Mouse (Mus musculus) limb, embryonic 11.5 days (tissue): ENCODE data around the gene D10Jhu81e. TPM values are rescaled to one million over a fixed set of nuclear protein-coding genes. Genes with fewer than 3 reads are reported as not detected.

ENCODE experiments used
- ATAC-seq: fragments of 200-750 bp; cut with Nextera tagmentation; 2 replicates; pipeline ENCODE4 v1.8.0; 2017; ENCODE audit warnings: low read depth; ENCODE audit not compliant: insufficient number of reproducible peaks, low FRiP score, low TSS enrichment
- DNase-seq: peaks from one replicate; pipeline ENCODE4 v3.0.0-alpha.2; 2015; ENCODE audit warnings: low spot score
- H3K27ac ChIP-seq: fragments of 300-500 bp; sonication (generic); replicated peaks from 2 replicates; pipeline ENCODE4 v1.5.1; 2014; ENCODE audit warnings: low read depth, mild to moderate bottlenecking, low read length
- H3K27me3 ChIP-seq: fragments of 300-500 bp; sonication (generic); 2 replicates; pipeline ENCODE4 v1.6.1; 2014; ENCODE audit warnings: mild to moderate bottlenecking, low read length, mixed read lengths; ENCODE audit not compliant: control insufficient read depth, insufficient read depth
- H3K36me3 ChIP-seq: fragments of 300-500 bp; sonication (generic); 2 replicates; pipeline ENCODE4 v1.6.1; 2014; ENCODE audit warnings: mild to moderate bottlenecking, low read length, moderate library complexity, mixed read lengths; ENCODE audit not compliant: control insufficient read depth, insufficient read depth
- H3K4me1 ChIP-seq: fragments of 300-500 bp; sonication (generic); 2 replicates; pipeline ENCODE4 v1.6.1; 2014; ENCODE audit warnings: low read length, mixed read lengths; ENCODE audit not compliant: control insufficient read depth, insufficient read depth
- H3K4me2 ChIP-seq: fragments of 300-500 bp; sonication (generic); 2 replicates; pipeline ENCODE4 v1.6.1; 2014; ENCODE audit warnings: low read depth, mild to moderate bottlenecking, moderate library complexity; ENCODE audit not compliant: severe bottlenecking
- H3K4me3 ChIP-seq: fragments of 300-500 bp; sonication (generic); 2 replicates; pipeline ENCODE4 v1.5.1; 2014; ENCODE audit warnings: low read depth, low read length
- H3K9ac ChIP-seq: fragments of 300-500 bp; sonication (generic); 2 replicates; pipeline ENCODE4 v1.6.1; 2014; ENCODE audit warnings: mild to moderate bottlenecking, low read length
- H3K9me3 ChIP-seq: fragments of 300-500 bp; sonication (generic); 2 replicates; pipeline ENCODE4 v1.6.1; 2016; ENCODE audit warnings: low read length; ENCODE audit not compliant: control insufficient read depth
- WGBS: fragments of 180-500 bp; shearing (Covaris S2); extraction: QIAGEN DNeasy Blood & Tissue Kit; methylation state at CpG from one replicate; pipeline ENCODE4 v1.1.7; 2014; 5-methylcytosine and 5-hydroxymethylcytosine counted together
- polyA plus RNA-seq: library from polyadenylated mRNA; unstranded; fragments of >200 nt; fragmentation: Nextera tagmentation; extraction: Ambion mirVana; gene quantifications from 2 replicates; pipeline ENCODE4 v1.2.1, GENCODE M21; 2014

D10Jhu81e gene
- polyA plus RNA-seq, 1 experiment from 2014 or later, result 25.9 TPM

DNA sequence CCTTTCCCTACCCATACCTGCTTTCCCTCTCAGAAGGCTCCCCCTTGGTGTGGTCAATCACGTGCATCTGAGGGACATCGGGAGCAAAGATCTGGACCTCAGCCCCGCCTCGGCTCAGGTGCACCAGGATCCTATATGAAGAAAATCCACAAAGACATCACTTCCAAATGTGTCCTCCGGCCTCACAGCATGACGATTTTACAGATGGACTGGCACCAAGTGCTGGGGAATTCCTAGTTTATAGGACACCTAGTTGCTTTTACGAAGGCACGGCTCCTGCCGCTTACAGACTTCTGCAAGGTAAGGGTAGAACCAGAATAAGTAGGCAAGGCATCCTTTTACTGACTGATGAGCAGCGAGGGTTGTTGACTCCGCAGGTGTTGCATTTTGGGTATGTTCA lies 790 bp downstream of the D10Jhu81e start:
- Histone ChIP-seq H3K27me3 (no peaks in the 10 kb centered on the region), H3K9ac (peak overlapping the region; percentile 74), H3K4me2 (peak overlapping the region; percentile 89), H3K4me1 (peaks cover 6% of the 10 kb centered on the region; the same call in 1 of the 2 replicates), H3K36me3 (peaks cover 13% of the 10 kb centered on the region; the same call in 1 of the 2 replicates), H3K4me3 (peak overlapping the region; percentile 85), H3K27ac (no peak overlapping the region), H3K9me3 (no peaks in the 10 kb centered on the region)
- ATAC-seq (no peak), DNase-seq (no peak)
- WGBS, result 81% methylated on average over 11 of the region's 11 CpGs

- no peak overlapping the region for H3K9ac ChIP-seq
- no peak overlapping the region for H3K4me2 ChIP-seq
- H3K4me3 ChIP-seq, result no peak overlapping the region
- H3K36me3 ChIP-seq, result peaks cover 11% of the 10 kb centered on the region; the same call in 1 of the 2 replicates
- no peak for DNase-seq
- peaks cover 6% of the 10 kb centered on the region; the same call in 1 of the 2 replicates for H3K4me1 ChIP-seq
- H3K27me3 ChIP-seq, result no peaks in the 10 kb centered on the region
- ATAC-seq, result no peak
- H3K9me3 ChIP-seq, result no peaks in the 10 kb centered on the region
- no peak overlapping the region for H3K27ac ChIP-seq
Observed at GRCm38 (mm10) chr10:78167775-78168174, 1.8 kb downstream of the D10Jhu81e start.

DNA sequence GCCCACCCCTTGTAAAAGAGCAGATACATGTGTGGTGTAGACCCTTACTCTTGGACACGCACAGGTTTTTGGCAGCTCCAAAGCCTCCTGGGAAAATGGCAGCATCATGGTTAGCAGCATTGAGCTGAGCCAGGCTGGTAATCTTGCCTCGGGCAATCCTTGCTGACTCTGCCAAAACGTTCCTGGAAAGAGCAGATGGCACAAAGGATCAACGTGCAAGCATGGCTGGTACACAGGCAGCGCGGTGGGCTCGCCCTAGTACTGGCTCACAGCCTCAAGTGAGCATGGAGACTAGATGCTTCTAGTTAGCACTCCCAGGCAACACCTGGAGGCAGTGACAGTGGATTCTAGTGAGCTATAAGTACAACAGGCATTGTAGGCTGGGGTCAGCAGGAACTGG lies 2.2 kb downstream of the D10Jhu81e start:
- no peak for ATAC-seq
- WGBS, result 90% methylated on average over 7 of the region's 7 CpGs
- Histone ChIP-seq H3K4me2 (no peak overlapping the region), H3K9me3 (no peaks in the 10 kb centered on the region), H3K9ac (no peak overlapping the region), H3K4me3 (no peak overlapping the region), H3K4me1 (peaks cover 6% of the 10 kb centered on the region; the same call in 1 of the 2 replicates), H3K27ac (no peak overlapping the region), H3K36me3 (peaks cover 11% of the 10 kb centered on the region; the same call in 1 of the 2 replicates), H3K27me3 (no peaks in the 10 kb centered on the region)
- no peak for DNase-seq

DNA sequence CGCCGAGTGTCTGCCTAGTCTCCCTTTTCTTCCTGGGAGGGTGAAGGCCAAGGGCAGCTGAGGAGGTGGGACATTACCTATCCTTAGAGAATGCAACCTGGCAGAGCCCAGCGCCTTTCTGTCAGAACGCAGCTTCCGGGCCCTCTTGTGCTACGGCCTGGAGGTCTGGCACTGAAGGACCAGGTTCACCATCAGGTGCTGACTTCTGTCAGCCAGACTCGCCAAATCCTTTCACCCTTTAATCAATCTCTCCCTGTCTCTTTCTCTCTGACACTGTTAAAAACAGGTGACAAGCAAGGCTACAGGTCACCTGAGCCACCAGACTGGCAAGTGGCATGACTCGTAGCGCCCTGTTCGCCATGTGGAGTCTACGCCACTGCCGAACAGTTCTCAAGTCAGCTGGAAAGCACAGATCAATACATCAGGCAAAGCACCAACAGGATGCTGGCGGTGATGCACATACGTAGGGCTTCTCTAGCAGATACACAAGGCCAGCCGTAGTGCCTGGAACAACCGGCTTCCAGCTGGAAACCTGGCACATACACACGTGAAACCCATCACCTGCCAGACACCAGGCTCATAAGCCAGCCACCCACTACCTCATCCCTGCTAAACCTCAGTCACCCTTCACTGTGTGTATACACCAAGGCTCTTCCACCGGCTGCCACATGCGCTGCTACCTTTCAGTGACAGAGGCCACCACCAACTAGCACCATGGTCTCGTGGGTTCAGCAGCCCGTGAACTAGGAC lies 4.2 kb downstream of the D10Jhu81e start:
- WGBS, result 94% methylated on average over 21 of the region's 21 CpGs
- Histone ChIP-seq H3K27me3 (no peaks in the 10 kb centered on the region), H3K36me3 (peaks cover 5% of the 10 kb centered on the region; the same call in 1 of the 2 replicates), H3K27ac (no peak overlapping the region), H3K9me3 (no peaks in the 10 kb centered on the region), H3K9ac (no peak overlapping the region), H3K4me1 (peaks cover 6% of the 10 kb centered on the region; the same call in 1 of the 2 replicates), H3K4me2 (no peak overlapping the region), H3K4me3 (no peak overlapping the region)
- DNase-seq (no peak), ATAC-seq (no peak)

- Histone ChIP-seq H3K4me3 (no peak overlapping the region), H3K27me3 (no peaks in the 10 kb centered on the region), H3K9ac (no peak overlapping the region), H3K27ac (no peak overlapping the region), H3K4me1 (peaks cover 6% of the 10 kb centered on the region; the same call in 1 of the 2 replicates), H3K9me3 (no peaks in the 10 kb centered on the region), H3K4me2 (no peak overlapping the region), H3K36me3 (peaks cover 5% of the 10 kb centered on the region; the same call in 1 of the 2 replicates)
- WGBS, result 92% methylated on average over 12 of the region's 12 CpGs
- ATAC-seq (no peak), DNase-seq (no peak)
Observed at GRCm38 (mm10) chr10:78164786-78165185, 4.8 kb downstream of the D10Jhu81e start.

DNA sequence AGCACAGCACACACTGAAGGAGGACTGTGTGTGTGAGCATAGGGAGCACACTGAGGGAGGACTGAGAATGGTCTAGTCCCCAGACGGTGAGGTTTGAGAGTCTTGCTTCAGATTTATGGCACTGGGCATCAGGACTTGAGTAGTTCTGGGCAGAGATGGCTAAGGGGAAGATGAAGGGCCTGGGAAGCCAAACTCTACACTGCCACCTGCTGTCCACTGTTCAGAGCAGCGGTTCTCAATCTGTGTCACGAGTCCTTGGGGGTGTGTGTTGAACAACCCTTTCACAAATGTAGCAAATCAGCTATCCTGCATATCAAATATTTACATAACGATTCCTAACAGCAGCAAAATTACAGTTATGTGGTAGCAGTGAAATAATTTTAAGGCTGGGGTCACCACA lies 5.7 kb downstream of the D10Jhu81e start:
- Histone ChIP-seq H3K27ac (no peak overlapping the region), H3K27me3 (no peaks in the 10 kb centered on the region), H3K9me3 (no peaks in the 10 kb centered on the region), H3K36me3 (peaks cover 5% of the 10 kb centered on the region; the same call in 1 of the 2 replicates), H3K4me2 (no peak overlapping the region), H3K9ac (no peak overlapping the region), H3K4me3 (no peak overlapping the region), H3K4me1 (peaks cover 4% of the 10 kb centered on the region; the same call in 1 of the 2 replicates)
- ATAC-seq, result no peak
- WGBS, result 33% methylated on average over 4 of the region's 4 CpGs
- DNase-seq, result peak; percentile 74

GRCm38 (mm10) chr10:78163241-78163640 lies 6.3 kb downstream of the D10Jhu81e start:
- Histone ChIP-seq H3K36me3 (peaks cover 5% of the 10 kb centered on the region; the same call in 1 of the 2 replicates), H3K9me3 (no peaks in the 10 kb centered on the region), H3K4me3 (no peak overlapping the region)

DNA sequence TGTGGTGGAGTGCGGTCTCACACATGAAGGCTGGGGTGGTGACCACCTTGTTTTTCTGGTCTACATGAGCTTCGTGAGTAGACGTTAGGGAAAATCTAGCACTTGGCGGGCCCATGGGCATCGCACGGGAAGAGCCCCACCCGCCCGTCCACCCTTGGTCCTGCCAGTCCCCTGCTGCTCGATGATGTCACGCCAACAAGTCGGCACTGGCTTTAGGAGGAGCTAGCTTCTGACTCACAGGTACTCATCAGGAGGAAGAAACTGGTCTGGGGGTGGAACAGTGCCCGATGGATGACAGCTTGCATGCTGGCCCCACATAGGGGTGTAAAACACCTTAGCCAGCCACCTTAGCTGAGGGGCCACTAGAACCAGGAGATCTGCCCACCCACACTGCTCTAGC lies 6.9 kb downstream of the D10Jhu81e start:
- WGBS, result 96% methylated on average over 12 of the region's 12 CpGs
- peaks cover 5% of the 10 kb centered on the region; the same call in 1 of the 2 replicates for H3K36me3 ChIP-seq
- H3K4me1 ChIP-seq, result no peaks in the 10 kb centered on the region
- H3K27ac ChIP-seq, result no peak overlapping the region
- no peak for ATAC-seq
- H3K4me3 ChIP-seq, result no peak overlapping the region
- no peak overlapping the region for H3K9ac ChIP-seq
- no peak overlapping the region for H3K4me2 ChIP-seq
- no peaks in the 10 kb centered on the region for H3K27me3 ChIP-seq
- no peaks in the 10 kb centered on the region for H3K9me3 ChIP-seq
- DNase-seq, result no peak

More at GRCm38 (mm10) chr10:78163241-78163640, 6.3 kb downstream of the D10Jhu81e start:
- Histone ChIP-seq H3K9ac (no peak overlapping the region), H3K4me1 (no peaks in the 10 kb centered on the region), H3K4me2 (no peak overlapping the region), H3K27me3 (no peaks in the 10 kb centered on the region), H3K27ac (no peak overlapping the region)
- 94% methylated on average over 9 of the region's 9 CpGs for WGBS
- DNase-seq, result no peak
- no peak for ATAC-seq
